Mouse (Mus musculus) kidney, adult 18-20 months (tissue): ENCODE measurements at regions not wholly inside any gene's neighbourhood (a gene's known extent, or its start where the extent isn't known, plus 50 kb on each side); places are given as distances from the start of the nearest gene placed in this dataset.
A peak's percentile ranks its signal among the peaks of the same experiment; 100 is the strongest.
"Not testable (repeated sequence)": the region's sequence is repeated elsewhere in the genome, so short reads cannot be mapped to it uniquely, and the experiment has no call there.

Experiments
- DNase-seq: peaks from one replicate; pipeline ENCODE4 v3.0.0; 2021

DNA sequence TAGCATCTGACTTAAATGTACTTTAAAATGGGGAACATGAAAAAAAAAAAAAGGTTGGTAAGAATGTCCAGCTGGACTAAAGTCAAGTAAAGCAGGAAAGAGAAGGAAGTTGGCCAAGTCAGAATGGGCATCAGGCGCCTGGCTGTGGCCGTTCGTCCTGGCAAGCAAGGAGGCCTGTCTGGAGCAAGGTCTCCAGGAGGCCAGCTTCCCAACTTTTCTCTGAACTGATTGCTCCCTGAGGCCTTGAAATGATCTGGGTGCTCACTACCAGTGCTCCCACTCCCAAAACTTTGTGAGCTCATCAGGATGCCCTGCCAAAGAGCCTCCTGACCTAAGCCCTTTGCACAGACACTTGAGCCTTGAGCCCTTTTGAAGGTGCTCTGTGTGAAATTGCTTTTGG lies 141.7 kb upstream of the Gm21897 start:
- no peak for DNase-seq

DNA sequence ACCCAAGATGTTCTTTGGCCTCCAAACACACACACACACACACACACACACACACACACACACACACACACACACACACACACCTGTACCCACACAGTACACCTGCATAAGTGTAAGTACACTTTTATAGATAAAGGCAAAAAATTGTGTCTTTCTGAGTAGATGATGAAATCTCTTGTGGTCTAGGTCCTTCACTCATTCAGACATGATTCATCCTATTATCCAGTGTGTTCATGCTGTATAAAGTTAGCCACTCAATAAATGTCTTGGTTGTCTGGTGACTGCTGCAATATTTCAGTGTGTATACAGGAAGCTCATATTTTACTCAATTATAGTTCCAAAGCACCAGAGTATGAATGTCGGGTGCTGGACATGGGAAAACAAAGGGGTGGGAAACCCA lies 131.5 kb upstream of the Gm21897 start:
- no peak for DNase-seq

DNA sequence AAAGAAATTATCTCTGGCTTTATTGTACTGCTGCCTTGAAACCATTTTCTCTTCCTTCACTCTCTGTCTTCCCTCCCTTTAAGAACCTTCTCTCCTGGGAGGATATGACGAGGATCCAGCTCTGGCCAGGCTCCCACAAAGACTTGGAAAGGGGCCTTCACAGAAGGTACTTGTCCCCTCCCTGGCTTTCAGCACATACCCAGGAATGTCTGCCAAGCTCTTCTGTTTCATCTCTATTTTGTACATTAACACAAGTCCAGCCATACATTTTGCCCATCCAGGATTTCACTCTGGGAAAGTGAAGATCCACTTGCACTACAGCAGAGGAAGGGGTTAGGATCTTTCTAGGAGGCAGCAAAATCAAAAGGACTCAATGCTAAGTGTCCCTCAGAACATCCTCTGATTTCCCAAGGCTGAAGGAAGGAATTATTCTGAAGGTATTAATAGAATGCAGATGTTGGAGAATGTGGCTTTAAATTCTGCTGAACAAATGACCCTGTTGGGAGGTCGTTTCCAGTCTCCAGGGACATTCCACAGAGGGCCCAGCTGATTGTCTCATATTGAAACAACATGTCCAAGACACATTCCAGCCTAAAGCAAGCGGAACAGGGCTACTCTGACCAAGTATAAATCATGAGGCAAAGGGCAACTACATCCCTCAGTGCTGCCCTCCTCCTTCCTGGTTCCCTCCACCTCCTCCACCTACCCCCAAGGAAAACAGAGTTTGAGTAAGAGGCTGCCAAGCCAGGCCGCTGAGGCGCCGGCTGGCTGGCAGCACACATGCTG lies 122.1 kb upstream of the Gm21897 start:
- peak; percentile 39 for DNase-seq

DNA sequence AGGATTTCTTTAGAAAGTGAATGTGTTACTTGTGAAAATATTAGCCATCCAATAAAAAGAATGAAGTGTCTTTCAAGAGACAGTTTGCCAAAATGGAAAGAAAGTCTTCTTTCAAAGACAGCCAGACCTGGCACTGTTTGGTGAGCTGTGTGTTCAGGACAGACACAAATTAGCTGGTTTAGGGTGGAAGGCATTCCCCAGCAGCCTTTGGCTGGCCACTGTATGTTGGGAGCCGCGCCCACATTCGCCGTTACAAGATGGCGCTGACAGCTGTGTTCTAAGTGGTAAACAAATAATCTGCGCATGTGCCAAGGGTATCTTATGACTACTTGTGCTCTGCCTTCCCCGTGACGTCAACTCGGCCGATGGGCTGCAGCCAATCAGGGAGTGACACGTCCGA lies 121.3 kb upstream of the Gm21897 start:
- not testable (repeated sequence) for DNase-seq

DNA sequence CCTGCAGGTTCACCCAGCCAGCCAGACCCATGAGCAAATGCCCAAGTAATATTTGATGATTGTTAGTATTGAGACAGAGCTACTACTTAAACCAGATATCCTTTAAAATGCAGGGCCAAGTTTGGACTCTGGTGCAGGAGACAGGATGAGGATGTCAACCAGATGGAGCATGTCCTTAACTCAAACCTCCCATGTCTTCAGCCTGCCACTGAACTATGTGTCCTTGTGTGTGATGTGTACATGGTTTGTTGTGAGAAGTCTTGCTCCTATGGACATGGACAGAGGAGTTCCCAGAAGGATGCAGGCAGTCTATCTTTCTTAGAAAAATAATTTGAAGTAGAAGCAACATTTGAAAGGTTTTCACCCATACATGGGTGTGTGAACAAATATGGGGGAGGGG lies 120.4 kb upstream of the Gm21897 start:
- DNase-seq, result no peak

DNA sequence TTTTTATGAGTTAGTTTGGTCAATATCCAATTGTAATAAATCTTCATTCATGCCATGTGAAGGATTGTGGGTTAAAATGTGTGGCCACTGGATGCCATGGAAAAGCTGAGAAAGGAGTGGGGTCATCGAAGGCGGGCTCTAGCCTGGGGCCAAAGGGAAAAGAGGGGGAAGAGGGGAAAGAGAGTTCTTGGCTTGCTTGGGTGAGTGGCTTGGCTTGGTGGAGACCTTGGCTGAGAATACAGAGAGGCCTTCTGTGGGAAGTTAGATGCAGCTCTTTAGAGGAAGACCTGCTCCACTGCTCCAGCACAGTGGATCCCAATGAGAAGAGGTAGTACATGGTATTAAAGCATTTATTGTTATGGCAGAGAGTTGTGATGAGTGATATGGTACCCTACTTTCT lies 101.3 kb upstream of the Gm21897 start:
- DNase-seq, result no peak

DNA sequence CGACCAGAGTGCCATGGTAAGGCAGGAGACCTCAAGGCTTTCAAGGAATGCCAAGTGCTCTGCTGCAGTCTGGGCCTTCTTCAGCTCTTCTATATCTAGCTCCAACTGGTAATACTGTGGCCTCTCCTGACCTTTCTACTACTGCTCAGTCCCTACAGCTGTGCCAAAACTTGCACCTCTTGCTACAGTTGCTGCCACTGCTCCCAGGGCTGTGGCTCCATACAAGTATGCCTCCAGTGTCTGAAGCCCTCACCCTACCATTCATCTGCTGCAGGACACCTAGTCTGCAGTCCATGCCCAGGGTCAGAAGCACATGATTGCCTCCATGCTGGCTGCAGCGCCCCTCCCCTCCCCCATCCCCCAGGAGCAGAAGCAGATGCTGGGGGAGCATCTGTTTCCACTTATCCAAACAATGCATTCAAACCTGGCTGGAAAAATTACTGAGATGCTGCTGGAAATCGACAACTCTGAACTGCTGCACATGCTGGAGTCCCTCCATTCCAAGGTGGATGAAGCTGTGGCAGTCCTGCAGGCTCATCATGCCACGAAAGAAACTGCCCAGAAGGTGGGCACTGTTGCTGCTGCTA lies 96.2 kb upstream of the Gm21897 start:
- no peak for DNase-seq

DNA sequence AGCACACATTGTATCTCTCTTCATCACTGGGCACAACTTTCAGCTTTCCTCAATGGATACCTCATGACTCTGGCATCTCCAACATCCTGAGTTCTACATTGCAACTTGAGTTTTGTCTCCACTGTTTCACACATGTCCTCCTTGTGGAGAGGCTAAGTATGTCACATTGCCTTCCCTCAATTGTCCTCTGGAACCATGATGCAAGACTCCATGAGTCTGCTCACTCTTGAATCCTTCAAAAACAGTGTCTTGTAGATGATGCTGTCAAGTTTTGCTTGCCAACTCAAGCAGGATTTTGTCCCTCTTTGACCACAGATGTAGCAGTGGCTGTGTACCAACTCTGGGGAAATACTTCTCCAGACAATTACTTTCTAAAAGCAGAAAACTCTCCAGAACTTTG lies 79.4 kb upstream of the Gm21897 start:
- DNase-seq, result no peak

DNA sequence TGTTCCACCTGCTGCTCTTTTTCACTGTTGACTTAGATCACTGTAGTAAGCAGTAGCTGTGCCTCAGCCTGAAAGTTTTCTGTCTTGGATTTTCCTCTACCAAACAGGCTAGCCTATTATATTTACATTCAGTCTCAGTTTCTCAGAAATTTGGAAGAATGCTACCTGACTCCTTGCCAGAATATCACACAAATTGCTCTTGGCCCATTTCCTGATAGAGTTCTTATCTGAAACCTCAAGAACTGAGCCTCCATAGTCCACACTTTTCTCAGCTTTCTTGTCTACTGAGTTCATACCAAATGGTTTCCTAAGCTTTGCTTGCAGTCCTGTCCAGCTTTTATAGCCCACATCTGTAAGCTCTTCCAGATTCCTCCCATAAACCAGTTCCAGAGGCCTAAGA lies 78.8 kb upstream of the Gm21897 start:
- no peak for DNase-seq

DNA sequence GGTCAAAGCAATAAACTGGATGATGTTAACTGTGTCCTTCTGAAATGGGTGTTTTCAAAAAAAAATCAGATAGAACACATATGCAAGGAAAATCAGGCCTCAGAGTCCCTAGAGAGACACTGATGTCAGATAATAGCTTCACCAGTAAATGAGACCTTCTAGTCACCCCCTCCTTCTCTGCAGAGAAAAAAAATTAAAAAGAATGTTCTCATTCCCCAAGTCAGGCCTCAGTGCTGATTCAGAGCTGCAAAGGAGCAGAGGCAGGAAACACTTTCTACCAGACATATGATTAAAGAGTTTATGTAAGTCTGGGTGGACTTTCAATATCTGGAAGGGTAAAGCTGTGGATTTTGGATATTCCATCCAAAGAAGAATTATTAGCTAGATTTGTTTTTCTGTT lies 67.1 kb upstream of the Gm21897 start:
- DNase-seq, result no peak

DNA sequence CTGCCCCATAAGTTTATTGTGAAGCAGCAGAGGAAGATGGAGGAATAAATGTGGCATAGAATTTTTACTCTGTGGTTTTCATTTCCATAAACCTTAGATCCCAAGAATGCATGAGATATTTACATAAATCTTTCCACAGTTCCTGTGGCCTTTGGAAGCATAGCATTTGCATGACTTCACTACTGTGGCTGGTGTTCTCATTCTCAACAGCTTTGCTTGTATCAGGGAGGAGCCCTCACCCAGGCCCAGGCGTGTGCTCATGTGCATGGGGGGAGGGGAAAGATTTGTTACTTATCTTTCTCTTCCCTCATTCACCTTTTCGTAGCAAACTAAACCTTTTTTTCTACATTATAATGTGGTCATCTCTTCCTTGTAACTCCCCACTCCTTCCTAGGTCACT lies 65.6 kb upstream of the Gm21897 start:
- no peak for DNase-seq

DNA sequence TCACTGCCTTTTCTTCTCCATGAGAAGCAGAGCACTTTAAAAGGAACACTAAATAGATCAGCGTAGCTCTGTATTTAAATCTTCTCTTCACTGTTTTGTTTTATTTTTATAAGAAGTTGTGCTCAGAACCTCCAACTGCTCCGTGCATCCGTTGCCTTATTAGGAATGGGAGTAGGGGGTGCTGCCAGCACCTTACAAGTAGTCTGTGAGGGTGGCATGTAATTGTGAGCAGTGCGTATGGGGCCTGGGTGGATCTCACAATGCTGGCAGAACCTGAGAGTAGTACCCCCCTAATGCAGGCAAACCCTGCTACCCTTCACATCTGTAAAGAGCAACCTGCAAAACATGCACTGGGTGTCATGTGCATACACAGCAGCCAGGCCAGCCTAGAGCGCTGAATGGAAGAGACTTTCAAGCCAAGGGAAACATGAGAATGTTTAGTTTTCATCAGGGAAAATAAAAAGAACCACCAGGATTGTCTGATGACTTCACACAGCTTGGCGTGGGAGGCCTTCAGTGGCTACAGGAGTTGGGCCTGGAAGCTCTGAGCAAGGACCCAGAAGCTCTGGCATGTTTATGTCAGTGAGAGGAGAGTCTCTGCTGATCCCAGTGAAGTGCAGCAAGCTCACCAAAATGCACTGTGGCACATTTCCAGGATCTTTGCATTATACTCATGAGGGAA lies 64.5 kb upstream of the Gm21897 start:
- no peak for DNase-seq

DNA sequence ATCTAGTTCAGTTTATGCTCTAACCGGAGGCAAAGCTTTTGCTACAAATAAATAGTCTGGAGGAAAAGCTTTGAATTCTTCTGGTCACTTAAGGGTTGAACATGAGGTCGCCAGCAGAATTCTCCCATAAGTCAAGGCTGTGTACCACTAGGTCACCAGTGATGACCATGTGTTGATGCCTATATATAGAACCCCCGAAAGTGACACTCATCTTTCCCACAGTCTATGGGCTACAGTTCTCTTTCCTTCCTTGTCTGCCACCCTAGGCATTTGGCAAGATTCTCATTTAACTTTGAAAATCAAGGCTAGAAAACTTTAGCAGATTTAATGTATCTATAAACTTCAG lies 63.9 kb upstream of the Gm21897 start:
- DNase-seq, result no peak

DNA sequence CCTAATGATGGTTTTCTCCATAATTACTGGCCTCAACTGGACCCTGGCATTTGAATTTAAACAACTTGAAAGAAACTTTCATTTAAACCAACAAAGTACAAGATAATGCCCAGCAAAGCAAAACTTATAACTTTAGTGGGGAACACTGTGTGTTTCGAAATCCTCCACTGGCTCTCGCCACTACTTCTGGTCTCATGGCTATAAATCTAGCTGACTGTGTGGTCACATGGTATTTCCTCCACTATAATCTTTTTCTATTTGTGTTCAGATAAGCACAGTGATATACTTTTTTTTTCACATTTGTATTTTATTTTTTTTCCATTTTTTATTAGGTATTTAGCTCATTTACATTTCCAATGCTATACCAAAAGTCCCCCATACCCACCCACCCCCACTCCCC lies 62.6 kb upstream of the Gm21897 start:
- DNase-seq, result no peak

DNA sequence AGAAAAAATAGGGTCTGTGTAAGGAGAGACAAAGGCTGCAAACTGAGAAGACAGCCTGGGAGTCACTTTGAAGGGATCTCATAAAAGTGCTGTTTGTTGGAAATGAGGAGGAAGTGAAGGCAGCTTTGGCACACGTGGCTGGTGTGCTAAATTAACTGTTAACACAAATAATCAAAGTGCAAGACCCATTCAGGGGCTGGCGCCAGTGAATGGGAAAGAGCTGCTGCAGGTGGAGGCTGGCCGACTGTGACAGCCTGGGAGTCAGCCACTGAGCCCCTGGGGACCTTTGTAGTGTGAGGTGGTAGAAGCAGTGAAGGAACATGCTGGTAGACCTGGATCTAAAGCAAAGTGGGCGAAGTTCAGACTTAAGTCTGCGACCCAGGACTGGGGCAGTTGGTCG lies 57.8 kb upstream of the Gm21897 start:
- no peak for DNase-seq

DNA sequence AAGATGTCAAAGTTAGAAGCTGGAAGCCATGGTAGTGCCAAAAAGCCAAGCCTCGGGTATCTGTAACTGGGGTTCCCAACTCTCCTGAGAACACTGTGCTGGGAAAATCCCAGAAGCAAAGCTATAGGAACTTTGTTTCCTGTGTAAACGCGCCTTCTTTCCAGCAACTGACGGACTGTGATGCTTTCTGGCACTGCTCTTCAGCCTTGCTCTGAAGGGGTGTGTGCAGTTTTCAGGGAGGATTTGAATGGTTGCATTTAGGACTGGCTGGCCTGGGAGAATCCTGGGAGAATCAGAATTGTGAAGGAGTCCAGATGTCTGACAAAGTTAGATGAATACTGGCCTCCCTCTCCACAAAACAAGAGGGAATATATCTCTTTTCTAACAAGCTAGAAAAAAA lies 57.2 kb upstream of the Gm21897 start:
- no peak for DNase-seq
